In the genomic region with DNA sequence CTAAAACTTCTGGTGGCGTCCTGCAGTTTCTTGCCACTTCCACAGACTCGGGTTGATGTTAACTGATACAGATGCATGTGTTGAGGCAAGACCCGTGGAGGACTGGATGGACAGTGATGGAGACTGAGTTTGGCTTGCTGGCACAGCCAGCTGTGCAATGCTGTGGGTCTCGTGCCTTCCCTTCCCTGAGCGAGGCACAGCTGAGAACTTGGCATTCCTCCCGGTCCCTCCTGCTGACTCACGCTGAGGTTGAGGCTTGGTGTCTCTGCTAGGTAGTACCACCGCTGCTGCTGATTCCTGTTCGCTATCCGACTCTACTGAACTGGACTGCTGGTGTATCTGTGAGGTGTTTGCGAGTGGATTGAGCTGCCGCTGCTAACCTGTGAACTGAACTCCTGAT, we compare ENCODE assay signal across 20 mouse cellular contexts.
DNase-seq lines count a peak whose midpoint lies in the region; ATAC-seq and TF ChIP-seq lines count a peak whose summit lies in the region.
"Had no signal": no experiment of that assay in that cellular context is flagged by ENCODE, and none has a peak within 500 bp of the region (broad histone marks: within the 10 kb centered on the region; RNA-seq: fewer than 3 reads in every experiment).

No protein-coding gene starts in this region.

- no peaks in the 10 kb centered on the region for H3K79me2 ChIP-seq in MEL (ENCODE audit: control insufficient read depth, insufficient read depth, low read length, poor library complexity)

- H3K4me2 ChIP-seq in hindbrain, postnatal 0 days (ENCODE audit: low read depth, low read length), result no peak overlapping the region
- H3K4me2 ChIP-seq: forebrain, embryonic 12.5 days; hindbrain, embryonic 14.5 days; kidney, embryonic 15.5 days; limb, embryonic 12.5 days; liver, embryonic 12.5 days had no signal

- no peak for TF ChIP-seq CTCF in MEL (IDR thresholded peaks at IDR 0.05 in 2 of 3, conservative IDR thresholded peaks at IDR 0.05 in 1 of 3; ENCODE audit: control insufficient read depth in 1 of 3, insufficient read depth in 1 of 3, low read depth in 2 of 3, low read length in 3 of 3, poor library complexity in 1 of 3, severe bottlenecking in 1 of 3)
- TF ChIP-seq CTCF in hindbrain, postnatal 0 days (IDR thresholded peaks at IDR 0.05; ENCODE audit: low read depth), result no peak

- WGBS in hindbrain, postnatal 0 days, result 82% methylated on average over 12 of the region's 12 CpGs

- no peak for ATAC-seq in hindbrain, postnatal 0 days
- ATAC-seq: intestine, embryonic 16.5 days; liver, embryonic 12.5 days had no signal

- peak; percentile 33 to 52 for DNase-seq in heart, adult 18-20 months
- no peak for DNase-seq in heart, adult 11 months
- peak; percentile 41 for DNase-seq in 3134 (ENCODE audit: extremely low read depth, insufficient read length, low spot score)
- DNase-seq in MEL (ENCODE audit: low read depth, low spot score), result peak; percentile 50
- peak; percentile 80 for DNase-seq in adrenal gland, postnatal 10 days
- no peak for DNase-seq in lung, postnatal 14 days
- DNase-seq in hindbrain, postnatal 0 days (ENCODE audit: low spot score), result no peak
- DNase-seq: cerebellum, adult 11-12 months; cerebellum, postnatal 25 days; kidney, postnatal 4 days; lung, adult 2 months; lung, postnatal 36 days; thymus, adult 2 months had no signal

- no peak overlapping the region for H3K27ac ChIP-seq in MEL (ENCODE audit: control insufficient read depth, low read depth, low read length)
- H3K27ac ChIP-seq in hindbrain, postnatal 0 days, result no peak overlapping the region
- H3K27ac ChIP-seq: forebrain, embryonic 12.5 days; hindbrain, embryonic 14.5 days; kidney, embryonic 15.5 days; limb, embryonic 12.5 days; liver, embryonic 12.5 days; midbrain, embryonic 10.5 days had no signal

- H3K9me3 ChIP-seq in MEL (replicated peaks; ENCODE audit: insufficient read depth, low read length), result no peaks in the 10 kb centered on the region
- H3K9me3 ChIP-seq in hindbrain, postnatal 0 days (ENCODE audit: low read length), result no peaks in the 10 kb centered on the region
- H3K9me3 ChIP-seq: forebrain, embryonic 12.5 days; kidney, embryonic 15.5 days; liver, embryonic 12.5 days; midbrain, embryonic 10.5 days had no signal

- H3K9ac ChIP-seq in MEL (ENCODE audit: control insufficient read depth, low read depth, low read length, poor library complexity, severe bottlenecking), result no peak overlapping the region
- no peak overlapping the region for H3K9ac ChIP-seq in hindbrain, postnatal 0 days (replicated peaks; ENCODE audit: low read length)
- H3K9ac ChIP-seq: forebrain, embryonic 12.5 days; hindbrain, embryonic 14.5 days; kidney, embryonic 15.5 days; limb, embryonic 12.5 days; liver, embryonic 12.5 days had no signal

- TF ChIP-seq EP300 in MEL (IDR thresholded peaks at IDR 0.05; ENCODE audit: low read depth in 1 of 2, low read length in 2 of 2), result no peak

- no peaks in the 10 kb centered on the region for H3K36me3 ChIP-seq in MEL (ENCODE audit: control insufficient read depth in 1 of 2, insufficient read depth in 2 of 2, low read length in 2 of 2)
- H3K36me3 ChIP-seq in hindbrain, postnatal 0 days (ENCODE audit: insufficient read depth, low read length), result no peaks in the 10 kb centered on the region
- H3K36me3 ChIP-seq: forebrain, embryonic 12.5 days; kidney, embryonic 15.5 days; limb, embryonic 12.5 days; liver, embryonic 12.5 days; midbrain, embryonic 10.5 days had no signal

- no peak overlapping the region for H3K4me3 ChIP-seq in MEL (ENCODE audit: control insufficient read depth in 1 of 2, insufficient read depth in 1 of 2, low read depth in 2 of 2, low read length in 2 of 2)
- H3K4me3 ChIP-seq in hindbrain, postnatal 0 days (ENCODE audit: low read length), result no peak overlapping the region
- H3K4me3 ChIP-seq: forebrain, embryonic 12.5 days; kidney, embryonic 15.5 days; limb, embryonic 12.5 days; liver, embryonic 12.5 days; midbrain, embryonic 10.5 days had no signal

- no peaks in the 10 kb centered on the region for H3K4me1 ChIP-seq in MEL (ENCODE audit: control insufficient read depth in 1 of 2, insufficient read depth in 2 of 2, low read length in 2 of 2)
- H3K4me1 ChIP-seq in hindbrain, postnatal 0 days (ENCODE audit: insufficient read depth, low read length), result no peaks in the 10 kb centered on the region
- H3K4me1 ChIP-seq: liver, embryonic 12.5 days had no signal

- no peak for TF ChIP-seq RAD21 in MEL (IDR thresholded peaks at IDR 0.05; ENCODE audit: low read depth, low read length)

- TF ChIP-seq POLR2A in MEL (IDR thresholded peaks at IDR 0.05; ENCODE audit: control insufficient read depth in 1 of 2, insufficient read depth in 1 of 2, low read depth in 1 of 2, low read length in 2 of 2, poor library complexity in 1 of 2), result no peak

- H3K27me3 ChIP-seq in MEL (ENCODE audit: control insufficient read depth in 1 of 2, insufficient read depth in 2 of 2, low read length in 2 of 2), result peaks cover 0 to 6% of the 10 kb centered on the region in 2 experiments; a peak in 2 of 4 replicates
- H3K27me3 ChIP-seq in hindbrain, postnatal 0 days (ENCODE audit: insufficient read depth, low read length), result peaks cover 5% of the 10 kb centered on the region; the same call in 1 of the 2 replicates
- H3K27me3 ChIP-seq: forebrain, embryonic 12.5 days had no signal

TF ChIP-seq in MEL, 35 proteins besides CTCF, POLR2A, EP300 and RAD21:
- TF ChIP-seq ETS1 (IDR thresholded peaks at IDR 0.05; ENCODE audit: low read depth, low read length) (peak; percentile 75), BHLHE40 (IDR thresholded peaks at IDR 0.05; ENCODE audit: borderline replicate concordance, low read depth, low read length) (0 out of 2 replicates have a peak, but pooled peaks have one; percentile 32), TBP (IDR thresholded peaks at IDR 0.05; ENCODE audit: low read depth, low read length) (no peak)
TF ChIP-seq in MEL: peak in this region for 2.

Comparison
In these comparisons a context has a peak if more than half of its experiments do, and no peak if none do; other contexts are left out.
1. DNase-seq: peak in heart, adult 18-20 months (2 of 2), 3134 (single experiment), MEL (single experiment) and adrenal gland, postnatal 10 days (single experiment); none in heart, adult 11 months (single experiment), lung, postnatal 14 days (single experiment) and hindbrain, postnatal 0 days (single experiment).